Mouse (Mus musculus) forebrain, embryonic 16.5 days (tissue): Measurements from ENCODE around the gene Spop. TPM values are rescaled to one million over a fixed set of nuclear protein-coding genes. Genes with fewer than 3 reads are reported as not detected.
A peak's percentile ranks its signal among the peaks of the same experiment; 100 is the strongest.
"Not testable (repeated sequence)": the region's sequence is repeated elsewhere in the genome, so short reads cannot be mapped to it uniquely, and the experiment has no call there.

Experiments
- ATAC-seq: fragments of 200-750 bp; cut with Nextera tagmentation; 2 replicates; pipeline ENCODE4 v1.8.0; 2017; ENCODE audit warnings: mild to moderate bottlenecking, moderate library complexity
- H3K27ac ChIP-seq: fragments of 300-500 bp; sonication (generic); 2 replicates; pipeline ENCODE4 v1.5.1; 2014; ENCODE audit warnings: low read length, control low read depth
- H3K27me3 ChIP-seq: fragments of 300-500 bp; sonication (generic); replicated peaks from 2 replicates; pipeline ENCODE4 v1.6.1; 2014; ENCODE audit warnings: low read length; ENCODE audit not compliant: control insufficient read depth, insufficient read depth
- H3K36me3 ChIP-seq: fragments of 300-500 bp; sonication (generic); 2 replicates; pipeline ENCODE4 v1.6.1; 2014; ENCODE audit not compliant: control insufficient read depth, insufficient read depth
- H3K4me1 ChIP-seq: fragments of 300-500 bp; sonication (generic); replicated peaks from 2 replicates; pipeline ENCODE4 v1.6.1; 2014; ENCODE audit warnings: low read length; ENCODE audit not compliant: control insufficient read depth, insufficient read depth
- H3K4me2 ChIP-seq: fragments of 300-500 bp; sonication (generic); 2 replicates; pipeline ENCODE4 v1.6.1; 2014; ENCODE audit warnings: mild to moderate bottlenecking, low read length, control low read depth
- H3K4me3 ChIP-seq: fragments of 300-500 bp; sonication (generic); replicated peaks from 2 replicates; pipeline ENCODE4 v1.5.1; 2014; ENCODE audit warnings: mild to moderate bottlenecking, low read length, control low read depth
- H3K9ac ChIP-seq: fragments of 300-500 bp; sonication (generic); replicated peaks from 2 replicates; pipeline ENCODE4 v1.6.1; 2014; ENCODE audit warnings: low read depth, low read length, control low read depth
- H3K9me3 ChIP-seq: fragments of 300-500 bp; sonication (generic); 2 replicates; pipeline ENCODE4 v1.6.1; 2016; ENCODE audit warnings: low read length; ENCODE audit not compliant: control insufficient read depth
- WGBS: fragments of 180-500 bp; shearing (Covaris S2); extraction: QIAGEN DNeasy Blood & Tissue Kit; methylation state at CpG from one replicate; pipeline ENCODE4 v1.1.7; 2014; 5-methylcytosine and 5-hydroxymethylcytosine counted together
- polyA plus RNA-seq: library from polyadenylated mRNA; unstranded; fragments of >200 nt; fragmentation: Nextera tagmentation; extraction: Ambion mirVana; gene quantifications from 2 replicates; pipeline ENCODE4 v1.2.1, GENCODE M21; 2015

Gene Spop
- polyA plus RNA-seq, 1 experiment from 2014 or later: 265 TPM

- no peak for ATAC-seq
- H3K36me3 ChIP-seq: peaks cover 11% of the 10 kb centered on the region
- no peak overlapping the region; the same call in 1 of the 2 replicates for H3K27ac ChIP-seq
- 77% methylated on average over 3 of the region's 3 CpGs for WGBS
- H3K4me1 ChIP-seq: peaks cover 12% of the 10 kb centered on the region
- H3K27me3 ChIP-seq: no peaks in the 10 kb centered on the region
- no peak overlapping the region for H3K4me2 ChIP-seq
- no peak overlapping the region for H3K9ac ChIP-seq
- H3K4me3 ChIP-seq: no peak overlapping the region
- no peaks in the 10 kb centered on the region for H3K9me3 ChIP-seq
Measured at GRCm38 (mm10) chr11:95494374-95494773, 80.5 kb downstream of the Spop start.

GRCm38 (mm10) chr11:95495883-95496282, 82.0 kb downstream of the Spop start:
- 95% methylated on average over 9 of the region's 9 CpGs for WGBS
- no peak overlapping the region for H3K27ac ChIP-seq

GRCm38 (mm10) chr11:95497921-95498320, 84.0 kb downstream of the Spop start:
- Histone ChIP-seq H3K4me2 (no peak overlapping the region), H3K27ac (no peak overlapping the region), H3K9me3 (no peaks in the 10 kb centered on the region), H3K27me3 (no peaks in the 10 kb centered on the region), H3K4me3 (no peak overlapping the region), H3K36me3 (peaks cover 5% of the 10 kb centered on the region), H3K4me1 (peaks cover 20% of the 10 kb centered on the region), H3K9ac (no peak overlapping the region)
- WGBS: 93% methylated on average over 5 of the region's 5 CpGs
- ATAC-seq: no peak

More at GRCm38 (mm10) chr11:95495883-95496282, 82.0 kb downstream of the Spop start:
- ATAC-seq: no peak
- no peaks in the 10 kb centered on the region for H3K27me3 ChIP-seq
- no peak overlapping the region for H3K4me3 ChIP-seq
- H3K9ac ChIP-seq: no peak overlapping the region
- no peak overlapping the region for H3K4me2 ChIP-seq
- H3K36me3 ChIP-seq: peaks cover 11% of the 10 kb centered on the region
- peaks cover 16% of the 10 kb centered on the region for H3K4me1 ChIP-seq
- H3K9me3 ChIP-seq: no peaks in the 10 kb centered on the region

GRCm38 (mm10) chr11:95500412-95500811, 86.5 kb downstream of the Spop start:
- H3K4me1 ChIP-seq: peaks cover 8% of the 10 kb centered on the region
- no peak overlapping the region for H3K4me3 ChIP-seq
- H3K4me2 ChIP-seq: no peak overlapping the region
- no peak for ATAC-seq
- H3K27ac ChIP-seq: peak overlapping the region; percentile 31
- no peak overlapping the region for H3K9ac ChIP-seq
- no peaks in the 10 kb centered on the region for H3K27me3 ChIP-seq
- WGBS: 62% methylated on average over 4 of the region's 4 CpGs
- peaks cover 3% of the 10 kb centered on the region; the same call in 1 of the 2 replicates for H3K36me3 ChIP-seq
- no peaks in the 10 kb centered on the region for H3K9me3 ChIP-seq

GRCm38 (mm10) chr11:95500836-95501235, 87.0 kb downstream of the Spop start:
- H3K27ac ChIP-seq: peak overlapping the region; percentile 46
- H3K36me3 ChIP-seq: peaks cover 3% of the 10 kb centered on the region; the same call in 1 of the 2 replicates
- H3K9me3 ChIP-seq: no peaks in the 10 kb centered on the region
- no peak overlapping the region for H3K4me3 ChIP-seq
- WGBS: 24% methylated on average over 3 of the region's 3 CpGs
- ATAC-seq: peak; percentile 52; the same call in 1 of the 2 replicates
- H3K9ac ChIP-seq: no peak overlapping the region
- no peaks in the 10 kb centered on the region for H3K27me3 ChIP-seq
- H3K4me1 ChIP-seq: peaks cover 8% of the 10 kb centered on the region
- H3K4me2 ChIP-seq: no peak overlapping the region

- ATAC-seq, H3K36me3 ChIP-seq, H3K4me1 ChIP-seq, H3K27me3 ChIP-seq, H3K4me3 ChIP-seq, H3K9me3 ChIP-seq, H3K4me2 ChIP-seq, H3K27ac ChIP-seq, H3K9ac ChIP-seq: not testable (repeated sequence)
- 88% methylated on average over 8 of the region's 8 CpGs for WGBS
Measured at GRCm38 (mm10) chr11:95501826-95502225, 87.9 kb downstream of the Spop start.

GRCm38 (mm10) chr11:95503581-95504180, 89.8 kb downstream of the Spop start:
- Histone ChIP-seq H3K27me3 (no peaks in the 10 kb centered on the region), H3K36me3 (no peaks in the 10 kb centered on the region), H3K4me2 (no peak overlapping the region), H3K4me3 (no peak overlapping the region), H3K9ac (no peak overlapping the region), H3K9me3 (no peaks in the 10 kb centered on the region), H3K27ac (no peak overlapping the region), H3K4me1 (peaks cover 8% of the 10 kb centered on the region)
- WGBS: 65% methylated on average over 10 of the region's 10 CpGs
- no peak for ATAC-seq

- Histone ChIP-seq H3K9ac (no peak overlapping the region), H3K9me3 (no peaks in the 10 kb centered on the region), H3K27ac (no peak overlapping the region), H3K36me3 (no peaks in the 10 kb centered on the region), H3K4me1 (peaks cover 8% of the 10 kb centered on the region), H3K27me3 (no peaks in the 10 kb centered on the region), H3K4me2 (no peak overlapping the region), H3K4me3 (no peak overlapping the region)
- ATAC-seq: no peak
- 24% methylated on average over 6 of the region's 6 CpGs for WGBS
Measured at GRCm38 (mm10) chr11:95504271-95504731, 90.4 kb downstream of the Spop start.

- ATAC-seq: no peak
- no peak overlapping the region for H3K4me2 ChIP-seq
- H3K9me3 ChIP-seq: no peaks in the 10 kb centered on the region
- H3K9ac ChIP-seq: no peak overlapping the region
- 0 out of 2 replicates have a peak, but pooled peaks cover under 1% of the 10 kb centered on the region for H3K27me3 ChIP-seq
- H3K4me1 ChIP-seq: no peaks in the 10 kb centered on the region
- H3K27ac ChIP-seq: no peak overlapping the region
- no peak overlapping the region for H3K4me3 ChIP-seq
- 44% methylated on average over 12 of the region's 12 CpGs for WGBS
- no peaks in the 10 kb centered on the region for H3K36me3 ChIP-seq
Measured at GRCm38 (mm10) chr11:95507041-95507716, 93.3 kb downstream of the Spop start.
